Mouse (Mus musculus): ENCODE data around the gene Aqp7. TPM values are rescaled to one million over a fixed set of nuclear protein-coding genes. Genes with fewer than 3 reads are reported as not detected.

The Aqp7 gene
- total and polyA plus RNA-seq, 2 experiments from 2014 or later: 10.8 to 20.6 TPM

- no peak for ATAC-seq (ENCODE audit: insufficient read depth, low read depth)
- TF ChIP-seq CTCF (IDR thresholded peaks at IDR 0.05; ENCODE audit: low read depth): no peak
- TF ChIP-seq EP300 (IDR thresholded peaks at IDR 0.05; ENCODE audit: low read depth): no peak
- H3K36me3 ChIP-seq (replicated peaks; ENCODE audit: control insufficient read depth, insufficient read depth, low read length): peaks cover 30% of the 10 kb centered on the region
- no peaks in the 10 kb centered on the region for H3K27me3 ChIP-seq (ENCODE audit: control insufficient read depth, insufficient read depth, low read length)
- no peak for DNase-seq (ENCODE audit: low spot score)
- no peak overlapping the region for H3K27ac ChIP-seq (ENCODE audit: low read depth)
- H3K4me1 ChIP-seq (ENCODE audit: control insufficient read depth, insufficient read depth): no peaks in the 10 kb centered on the region
- no peaks in the 10 kb centered on the region for H3K9me3 ChIP-seq (replicated peaks; ENCODE audit: control insufficient read depth, low read length)
- no peak overlapping the region for H3K9ac ChIP-seq (replicated peaks; ENCODE audit: low read depth, low read length)
- 82% methylated on average over 3 of the region's 3 CpGs for WGBS
- no peak overlapping the region for H3K4me2 ChIP-seq (ENCODE audit: low read depth, low read length)
- no peak overlapping the region for H3K4me3 ChIP-seq (ENCODE audit: low read depth, low read length)
Measured at GRCm38 (mm10) chr4:41027872-41028271, 20.1 kb downstream of the Aqp7 start.

GRCm38 (mm10) chr4:41026086-41026787, 21.7 kb downstream of the Aqp7 start:
- peaks cover 42% of the 10 kb centered on the region for H3K36me3 ChIP-seq (replicated peaks; ENCODE audit: control insufficient read depth, insufficient read depth, low read length)
- DNase-seq (ENCODE audit: low spot score): no peak
- no peak for ATAC-seq (ENCODE audit: insufficient read depth, low read depth)
- H3K4me2 ChIP-seq (ENCODE audit: low read depth, low read length): no peak overlapping the region
- no peaks in the 10 kb centered on the region for H3K27me3 ChIP-seq (ENCODE audit: control insufficient read depth, insufficient read depth, low read length)
- WGBS: 54% methylated on average over 8 of the region's 8 CpGs
- no peak overlapping the region for H3K27ac ChIP-seq (ENCODE audit: low read depth)
- TF ChIP-seq EP300 (IDR thresholded peaks at IDR 0.05; ENCODE audit: low read depth): no peak
- TF ChIP-seq CTCF (IDR thresholded peaks at IDR 0.05; ENCODE audit: low read depth): no peak
- no peak overlapping the region for H3K9ac ChIP-seq (replicated peaks; ENCODE audit: low read depth, low read length)
- H3K9me3 ChIP-seq (replicated peaks; ENCODE audit: control insufficient read depth, low read length): no peaks in the 10 kb centered on the region
- H3K4me1 ChIP-seq (ENCODE audit: control insufficient read depth, insufficient read depth): no peaks in the 10 kb centered on the region
- H3K4me3 ChIP-seq (ENCODE audit: low read depth, low read length): no peak overlapping the region

- DNase-seq (ENCODE audit: low spot score) (no peak), ATAC-seq (ENCODE audit: insufficient read depth, low read depth) (no peak)
- H3K36me3 ChIP-seq (replicated peaks; ENCODE audit: control insufficient read depth, insufficient read depth, low read length): peaks cover 73% of the 10 kb centered on the region
- no peaks in the 10 kb centered on the region for H3K9me3 ChIP-seq (replicated peaks; ENCODE audit: control insufficient read depth, low read length)
- no peak overlapping the region for H3K4me2 ChIP-seq (ENCODE audit: low read depth, low read length)
- no peak overlapping the region for H3K9ac ChIP-seq (replicated peaks; ENCODE audit: low read depth, low read length)
- H3K4me3 ChIP-seq (ENCODE audit: low read depth, low read length): no peak overlapping the region
- no peaks in the 10 kb centered on the region for H3K4me1 ChIP-seq (ENCODE audit: control insufficient read depth, insufficient read depth)
- H3K27ac ChIP-seq (ENCODE audit: low read depth): no peak overlapping the region
- WGBS: 90% methylated on average over 5 of the region's 5 CpGs
- H3K27me3 ChIP-seq (ENCODE audit: control insufficient read depth, insufficient read depth, low read length): no peaks in the 10 kb centered on the region
- TF ChIP-seq EP300 (IDR thresholded peaks at IDR 0.05; ENCODE audit: low read depth) (no peak), CTCF (IDR thresholded peaks at IDR 0.05; ENCODE audit: low read depth) (no peak)
Measured at GRCm38 (mm10) chr4:41021094-41021493, 26.8 kb downstream of the Aqp7 start.

GRCm38 (mm10) chr4:41015798-41016197, 32.1 kb downstream of the Aqp7 start:
- H3K9ac ChIP-seq (replicated peaks; ENCODE audit: low read depth, low read length): no peak overlapping the region
- no peak for TF ChIP-seq EP300 (IDR thresholded peaks at IDR 0.05; ENCODE audit: low read depth)
- no peak for TF ChIP-seq CTCF (IDR thresholded peaks at IDR 0.05; ENCODE audit: low read depth)
- no peak overlapping the region for H3K4me3 ChIP-seq (ENCODE audit: low read depth, low read length)
- no peak overlapping the region for H3K27ac ChIP-seq (ENCODE audit: low read depth)
- no peak overlapping the region for H3K4me2 ChIP-seq (ENCODE audit: low read depth, low read length)
- H3K27me3 ChIP-seq (ENCODE audit: control insufficient read depth, insufficient read depth, low read length): no peaks in the 10 kb centered on the region
- no peaks in the 10 kb centered on the region for H3K9me3 ChIP-seq (replicated peaks; ENCODE audit: control insufficient read depth, low read length)
- H3K36me3 ChIP-seq (replicated peaks; ENCODE audit: control insufficient read depth, insufficient read depth, low read length): peaks cover 83% of the 10 kb centered on the region
- ATAC-seq (ENCODE audit: insufficient read depth, low read depth) (no peak), DNase-seq (ENCODE audit: low spot score) (no peak)
- no peaks in the 10 kb centered on the region for H3K4me1 ChIP-seq (ENCODE audit: control insufficient read depth, insufficient read depth)
- 95% methylated on average over 5 of the region's 5 CpGs for WGBS

- H3K9me3 ChIP-seq (replicated peaks; ENCODE audit: control insufficient read depth, low read length): no peaks in the 10 kb centered on the region
- 70% methylated on average over 3 of the region's 3 CpGs for WGBS
- peaks cover 85% of the 10 kb centered on the region for H3K36me3 ChIP-seq (replicated peaks; ENCODE audit: control insufficient read depth, insufficient read depth, low read length)
- DNase-seq (ENCODE audit: low spot score): no peak
- no peak overlapping the region for H3K27ac ChIP-seq (ENCODE audit: low read depth)
- TF ChIP-seq CTCF (IDR thresholded peaks at IDR 0.05; ENCODE audit: low read depth) (no peak), EP300 (IDR thresholded peaks at IDR 0.05; ENCODE audit: low read depth) (no peak)
- no peaks in the 10 kb centered on the region for H3K4me1 ChIP-seq (ENCODE audit: control insufficient read depth, insufficient read depth)
- H3K4me3 ChIP-seq (ENCODE audit: low read depth, low read length): no peak overlapping the region
- ATAC-seq (ENCODE audit: insufficient read depth, low read depth): no peak
- H3K4me2 ChIP-seq (ENCODE audit: low read depth, low read length): no peak overlapping the region
- no peak overlapping the region for H3K9ac ChIP-seq (replicated peaks; ENCODE audit: low read depth, low read length)
- H3K27me3 ChIP-seq (ENCODE audit: control insufficient read depth, insufficient read depth, low read length): no peaks in the 10 kb centered on the region
Measured at GRCm38 (mm10) chr4:41013351-41013750, 34.6 kb downstream of the Aqp7 start.

Measured in heart, postnatal 0 days (tissue).